Comparison of ENCODE assay signal across 9 mouse cellular contexts in the genomic region with DNA sequence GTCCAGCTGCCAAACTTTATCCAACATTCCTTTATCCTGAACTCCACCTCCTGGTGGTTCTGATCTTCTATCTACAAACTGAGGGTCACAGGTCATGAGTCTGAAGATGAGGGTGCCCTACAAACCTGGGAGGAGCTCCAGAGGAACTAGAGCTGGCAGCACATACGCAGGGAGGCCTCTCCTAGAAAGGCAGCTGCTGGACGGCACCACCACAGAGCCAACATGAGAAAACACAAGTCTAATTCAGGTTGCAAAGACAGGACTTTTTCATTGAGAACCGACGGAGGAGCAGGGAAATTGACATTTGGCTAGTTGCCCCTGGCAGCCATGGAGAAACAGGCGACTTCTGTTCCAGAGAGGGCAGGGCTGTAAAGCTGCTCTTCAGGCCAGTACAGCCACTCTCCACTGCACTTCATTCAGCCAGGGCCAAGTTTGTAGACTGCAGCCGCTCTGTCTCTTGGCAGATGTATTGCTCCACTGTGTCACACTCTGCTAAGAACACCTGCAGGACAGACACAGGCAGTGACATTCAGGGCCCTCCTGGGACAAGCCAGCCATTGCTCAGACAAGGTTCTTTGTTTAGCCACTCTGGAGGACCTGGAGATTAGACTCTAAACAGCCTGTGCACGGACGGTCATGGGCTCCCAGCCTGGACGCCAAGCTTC. TPM values are rescaled to one million over a fixed set of nuclear protein-coding genes. Genes with fewer than 3 reads are reported as not detected.
DNase-seq lines count a peak whose midpoint lies in the region; ATAC-seq and TF ChIP-seq lines count a peak whose summit lies in the region.
"Had no signal": no experiment of that assay in that cellular context is flagged by ENCODE, and none has a peak within 500 bp of the region (broad histone marks: within the 10 kb centered on the region; RNA-seq: fewer than 3 reads in every experiment).

No protein-coding gene starts in this region.

- intact Hi-C loops in left cerebral cortex, postnatal 36 days (cut with DNase I): no loop called here

- TF ChIP-seq CTCF in heart, postnatal 0 days (IDR thresholded peaks at IDR 0.05; ENCODE audit: low read depth): no peak

- peak overlapping the region; percentile 17; the same call in 1 of the 2 replicates for H3K27ac ChIP-seq in heart, postnatal 0 days (ENCODE audit: low read depth)
- H3K27ac ChIP-seq: midbrain, embryonic 12.5 days had no signal

- peak; percentile 20 to 45 for DNase-seq in kidney, postnatal 36 days
- no peak for DNase-seq in kidney, adult 18-20 months
- DNase-seq in cerebellum, postnatal 14 days: peak; percentile 32 to 58
- DNase-seq in heart, postnatal 0 days (ENCODE audit: low spot score): peak; percentile 31
- DNase-seq in left cerebral cortex, postnatal 36 days (ENCODE audit: low spot score in 2 of 2): peak; percentile 26 to 33
- peak; percentile 23 to 42 for DNase-seq in right cerebral cortex, postnatal 36 days (ENCODE audit: low spot score in 2 of 2)
- no peak for DNase-seq in testis, postnatal 10 days (ENCODE audit: low spot score)

- H3K27me3 ChIP-seq in heart, postnatal 0 days (ENCODE audit: control insufficient read depth, insufficient read depth, low read length): no peaks in the 10 kb centered on the region
- H3K27me3 ChIP-seq: midbrain, embryonic 12.5 days had no signal

- H3K36me3 ChIP-seq in heart, postnatal 0 days (replicated peaks; ENCODE audit: control insufficient read depth, insufficient read depth, low read length): peaks cover 77% of the 10 kb centered on the region

- no peak overlapping the region for H3K4me3 ChIP-seq in heart, postnatal 0 days (ENCODE audit: low read depth, low read length)
- H3K4me3 ChIP-seq: midbrain, embryonic 12.5 days had no signal

- WGBS in heart, postnatal 0 days: 64% methylated on average over 9 of the region's 9 CpGs

- no peaks in the 10 kb centered on the region for H3K4me1 ChIP-seq in heart, postnatal 0 days (ENCODE audit: control insufficient read depth, insufficient read depth)
- H3K4me1 ChIP-seq: midbrain, embryonic 12.5 days had no signal

- H3K4me2 ChIP-seq in heart, postnatal 0 days (ENCODE audit: low read depth, low read length): no peak overlapping the region
- H3K4me2 ChIP-seq: midbrain, embryonic 12.5 days had no signal

- H3K9me3 ChIP-seq in heart, postnatal 0 days (replicated peaks; ENCODE audit: control insufficient read depth, low read length): peaks cover 6% of the 10 kb centered on the region; the same call in 1 of the 2 replicates
- H3K9me3 ChIP-seq: midbrain, embryonic 12.5 days had no signal

- ATAC-seq in heart, postnatal 0 days (ENCODE audit: insufficient read depth, low read depth): peak; percentile 69

- no peak overlapping the region for H3K9ac ChIP-seq in heart, postnatal 0 days (replicated peaks; ENCODE audit: low read depth, low read length)
- H3K9ac ChIP-seq: midbrain, embryonic 12.5 days had no signal

- TF ChIP-seq EP300 in heart, postnatal 0 days (IDR thresholded peaks at IDR 0.05; ENCODE audit: low read depth): no peak

RNA-seq across cellular contexts. Expression of gene Bag1, which starts 11.8 kb away (rescaled TPM):
- total RNA-seq in heart, postnatal 0 days (2014; rRNA removed; ENCODE audit: low replicate concordance): 77.3 and 98.8 TPM in 2 replicates
- polyA plus RNA-seq in heart, postnatal 0 days (2015; fragmentation: Nextera tagmentation; extraction: Ambion mirVana): 213 and 222 TPM in 2 replicates
- total RNA-seq in left cerebral cortex, postnatal 36 days (2021): 100 to 1,000 TPM; 170 to 211 TPM

RNA-seq across cellular contexts. Expression of gene Chmp5, which starts 11.9 kb away (rescaled TPM):
- total RNA-seq in heart, postnatal 0 days (2014; rRNA removed; ENCODE audit: low replicate concordance): 17.7 and 26.8 TPM in 2 replicates
- 72.3 and 77.3 TPM in 2 replicates for polyA plus RNA-seq in heart, postnatal 0 days (2015; fragmentation: Nextera tagmentation; extraction: Ambion mirVana)
- 10 to 100 TPM; 81.2 to 81.6 TPM for total RNA-seq in left cerebral cortex, postnatal 36 days (2021)

RNA-seq across cellular contexts. Expression of gene Spink4, which starts 16.5 kb away (rescaled TPM):
- 2.7 TPM in 1 of 2 replicates, not detected in the other for total RNA-seq in heart, postnatal 0 days (2014; rRNA removed; ENCODE audit: low replicate concordance)
- polyA plus RNA-seq in heart, postnatal 0 days (2015; fragmentation: Nextera tagmentation; extraction: Ambion mirVana): 7.7 and 7.8 TPM in 2 replicates
- not detected for total RNA-seq in left cerebral cortex, postnatal 36 days (2021)
- total RNA-seq: gastrocnemius, postnatal 4 days had no signal
- polyA plus RNA-seq: midbrain, embryonic 12.5 days had no signal

RNA-seq across cellular contexts. Expression of gene Nfx1, which starts 34.4 kb away (rescaled TPM):
- 32.5 and 40.0 TPM in 2 replicates for total RNA-seq in heart, postnatal 0 days (2014; rRNA removed; ENCODE audit: low replicate concordance)
- 27.2 and 27.6 TPM in 2 replicates for polyA plus RNA-seq in heart, postnatal 0 days (2015; fragmentation: Nextera tagmentation; extraction: Ambion mirVana)
- total RNA-seq in left cerebral cortex, postnatal 36 days (2021): 10 to 100 TPM; 67.3 to 78.5 TPM

Comparison
In these comparisons a context has a peak if more than half of its experiments do, and no peak if none do; other contexts are left out.
1. DNase-seq: peak in kidney, postnatal 36 days (2 of 2), cerebellum, postnatal 14 days (2 of 2), heart, postnatal 0 days (single experiment), left cerebral cortex, postnatal 36 days (2 of 2) and right cerebral cortex, postnatal 36 days (2 of 2); none in kidney, adult 18-20 months (single experiment) and testis, postnatal 10 days (single experiment).